Comparison of ENCODE assay signal across 11 mouse cellular contexts in the genomic region with DNA sequence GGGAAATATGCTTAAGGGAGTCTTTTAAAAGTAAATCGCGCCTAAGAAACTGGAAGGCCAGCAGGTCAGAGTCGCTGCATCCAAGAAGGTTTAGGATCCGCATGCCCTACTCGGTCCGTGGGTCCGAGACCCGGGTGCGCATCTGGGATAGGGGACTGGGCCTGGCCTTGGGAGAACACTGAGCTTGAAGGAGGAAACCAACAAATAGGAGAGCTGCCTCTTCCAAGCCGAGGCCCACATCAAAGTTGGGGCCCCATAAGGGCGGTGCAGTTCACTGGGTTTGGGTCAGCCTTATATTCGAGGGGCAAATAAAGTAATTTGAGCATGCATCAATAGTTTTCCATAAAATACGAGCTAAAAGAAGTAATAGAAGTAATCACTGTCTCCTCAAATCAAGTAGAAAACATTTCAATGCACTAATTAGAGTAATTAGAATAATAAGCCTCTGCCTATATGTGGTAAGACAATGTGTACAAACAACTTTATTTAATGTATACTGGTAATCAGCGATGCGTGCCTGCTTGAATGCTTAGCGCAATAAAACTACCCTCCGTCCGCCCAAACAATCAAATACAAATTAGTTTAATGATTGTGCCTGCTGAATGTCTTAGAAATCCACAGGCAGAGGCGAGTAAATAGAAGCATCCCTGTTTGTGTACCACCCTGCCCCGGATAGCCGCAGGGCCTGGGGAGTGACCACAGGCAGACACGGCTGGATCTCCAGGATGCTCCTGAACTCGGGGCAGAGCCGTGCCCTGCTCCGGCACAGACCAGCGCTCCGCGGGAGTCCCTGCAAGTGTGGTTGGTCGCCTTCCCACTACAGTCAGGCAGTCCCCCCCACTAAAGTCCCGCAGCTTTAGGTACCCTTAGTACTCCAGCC. TPM values are rescaled to one million over a fixed set of nuclear protein-coding genes. Genes with fewer than 3 reads are reported as not detected.
A peak's percentile ranks its signal among the peaks of the same experiment; 100 is the strongest.
DNase-seq lines count a peak whose midpoint lies in the region; ATAC-seq lines count a peak whose summit lies in the region.
"Had no signal": no experiment of that assay in that cellular context is flagged by ENCODE, and none has a peak within 500 bp of the region (broad histone marks: within the 10 kb centered on the region; RNA-seq: fewer than 3 reads in every experiment).

No protein-coding gene starts in this region.

- no peak overlapping the region for H3K27ac ChIP-seq in kidney, embryonic 15.5 days
- H3K27ac ChIP-seq in forebrain, embryonic 12.5 days: peak overlapping the region; percentile 83
- no peak overlapping the region for H3K27ac ChIP-seq in limb, embryonic 13.5 days

- no peak overlapping the region for H3K9ac ChIP-seq in kidney, embryonic 15.5 days
- H3K9ac ChIP-seq in forebrain, embryonic 12.5 days: peak overlapping the region; percentile 62
- no peak overlapping the region for H3K9ac ChIP-seq in limb, embryonic 13.5 days
- H3K9ac ChIP-seq: liver, postnatal 0 days had no signal

- peaks cover 95% of the 10 kb centered on the region for H3K27me3 ChIP-seq in kidney, embryonic 15.5 days
- H3K27me3 ChIP-seq in forebrain, embryonic 12.5 days: peaks cover 45% of the 10 kb centered on the region
- H3K27me3 ChIP-seq in limb, embryonic 13.5 days: peaks cover 87% of the 10 kb centered on the region

- no peaks in the 10 kb centered on the region for H3K9me3 ChIP-seq in kidney, embryonic 15.5 days (replicated peaks)
- no peaks in the 10 kb centered on the region for H3K9me3 ChIP-seq in forebrain, embryonic 12.5 days
- no peaks in the 10 kb centered on the region for H3K9me3 ChIP-seq in limb, embryonic 13.5 days

- no peaks in the 10 kb centered on the region for H3K36me3 ChIP-seq in kidney, embryonic 15.5 days
- H3K36me3 ChIP-seq in forebrain, embryonic 12.5 days (replicated peaks): no peaks in the 10 kb centered on the region
- H3K36me3 ChIP-seq in limb, embryonic 13.5 days: no peaks in the 10 kb centered on the region

- WGBS in kidney, embryonic 15.5 days: 3% methylated on average over 30 of the region's 30 CpGs
- 1% methylated on average over 30 of the region's 30 CpGs for WGBS in forebrain, embryonic 12.5 days
- 2% methylated on average over 30 of the region's 30 CpGs for WGBS in limb, embryonic 13.5 days

- no peak overlapping the region for H3K4me2 ChIP-seq in kidney, embryonic 15.5 days
- H3K4me2 ChIP-seq in forebrain, embryonic 12.5 days: peak overlapping the region; percentile 70
- H3K4me2 ChIP-seq in limb, embryonic 13.5 days (replicated peaks): peak overlapping the region; percentile 21

- peaks cover 26% of the 10 kb centered on the region for H3K4me1 ChIP-seq in kidney, embryonic 15.5 days
- H3K4me1 ChIP-seq in forebrain, embryonic 12.5 days: peaks cover 39% of the 10 kb centered on the region
- H3K4me1 ChIP-seq in limb, embryonic 13.5 days: peaks cover 21% of the 10 kb centered on the region; the same call in 1 of the 2 replicates

- no peak for DNase-seq in kidney, postnatal 25 days
- DNase-seq in retina, embryonic 14.5 days (ENCODE audit: low spot score): peak; percentile 71
- DNase-seq in layer of hippocampus, adult 18-20 months (ENCODE audit: low spot score in 2 of 2): no peak
- DNase-seq in urinary bladder, postnatal 25 days (ENCODE audit: low spot score): no peak
- no peak for DNase-seq in lung, adult 18-20 months
- DNase-seq: liver, postnatal 0 days had no signal

- peak; percentile 43; the same call in 1 of the 2 replicates for ATAC-seq in kidney, embryonic 15.5 days (replicated peaks; ENCODE audit: low FRiP score)
- ATAC-seq in forebrain, embryonic 12.5 days (ENCODE audit: low FRiP score): peak; percentile 58
- ATAC-seq in limb, embryonic 13.5 days (ENCODE audit: low FRiP score, low read depth): 0 out of 2 replicates have a peak, but pooled peaks have one; percentile 17
- ATAC-seq: liver, postnatal 0 days had no signal

- no peak overlapping the region for H3K4me3 ChIP-seq in kidney, embryonic 15.5 days (replicated peaks)
- peak overlapping the region; percentile 34 for H3K4me3 ChIP-seq in forebrain, embryonic 12.5 days (replicated peaks)
- no peak overlapping the region for H3K4me3 ChIP-seq in limb, embryonic 13.5 days

RNA-seq across cellular contexts. Expression of a gene that starts 9.4 kb away (rescaled TPM):
- 0.05 TPM in 1 of 2 replicates, not detected in the other for polyA plus RNA-seq in kidney, embryonic 15.5 days (2015; fragmentation: Nextera tagmentation; extraction: Ambion mirVana)
- 39.3 and 47.8 TPM in 2 replicates for polyA plus RNA-seq in forebrain, embryonic 12.5 days (2016; fragmentation: Nextera tagmentation; extraction: Ambion mirVana)
- polyA plus RNA-seq in limb, embryonic 13.5 days (2015; fragmentation: Nextera tagmentation; extraction: Ambion mirVana): 0.37 and 0.38 TPM in 2 replicates
- 10 to 100 TPM in 1 of 2 experiments, 1 to 10 TPM in 1; 9.7 to 10.6 TPM for total RNA-seq in layer of hippocampus, adult 18-20 months (2021)
- total RNA-seq: heart, postnatal 10 days; neutrophil, adult 5-6 weeks had no signal
- polyA plus RNA-seq: liver, postnatal 0 days had no signal

Comparison
In these comparisons a context has a peak if more than half of its experiments do, and no peak if none do; other contexts are left out.
1. RNA of a gene that starts 9.4 kb away (polyA plus RNA-seq): 39.3 to 47.8 TPM in forebrain, embryonic 12.5 days; 0.37 to 0.38 TPM in limb, embryonic 13.5 days and 0.05 TPM in kidney, embryonic 15.5 days; every median in the first group is over 10 times any median in the second.
2. Peak in every context shown above with its lines, with median percentiles within 50 percentile points of each other: ATAC-seq.